Mouse (Mus musculus): ENCODE results near the gene Rgl1. TPM values are rescaled to one million over a fixed set of nuclear protein-coding genes. Genes with fewer than 3 reads are reported as not detected.

Rgl1 gene
- polyA plus RNA-seq, 1 experiment = 7.6 TPM

DNA sequence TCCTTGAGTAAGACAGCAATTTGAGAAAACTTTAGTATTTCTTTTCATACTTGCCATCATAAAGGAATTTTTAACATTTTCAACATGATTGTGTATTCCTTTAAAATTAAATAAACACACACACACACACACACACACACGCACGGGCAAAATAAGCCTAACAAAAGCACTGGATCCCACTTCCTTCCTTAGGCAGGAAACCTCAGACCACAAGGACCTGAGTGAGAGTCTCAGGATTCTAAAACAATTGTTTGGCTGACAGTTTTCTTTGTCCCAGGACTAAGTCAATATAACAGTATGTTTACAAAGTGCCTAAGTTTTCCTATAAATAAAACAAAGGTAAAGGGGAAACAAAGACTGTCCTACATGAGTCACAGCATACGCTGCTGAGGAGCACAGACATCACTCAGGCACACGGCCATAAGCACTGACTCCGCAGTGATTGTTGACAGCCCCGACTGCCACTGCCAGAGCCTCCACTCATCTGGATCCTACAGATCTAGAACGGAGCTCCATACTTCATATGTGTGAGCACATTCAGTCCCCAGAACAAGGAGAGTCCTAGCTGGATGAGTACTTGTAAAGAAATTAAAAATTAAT lies 180.7 kb downstream of the Rgl1 start:
- H3K36me3 ChIP-seq (ENCODE audit: control insufficient read depth, insufficient read depth) = no peaks in the 10 kb centered on the region
- no peaks in the 10 kb centered on the region for H3K79me3 ChIP-seq (ENCODE audit: low read depth)
- no peaks in the 10 kb centered on the region for H3K27me3 ChIP-seq (ENCODE audit: control insufficient read depth, insufficient read depth, insufficient read length)
- no peak overlapping the region for H3ac ChIP-seq (ENCODE audit: control insufficient read depth, insufficient read length, low read depth)
- no peak overlapping the region for H3K4me3 ChIP-seq (ENCODE audit: insufficient read depth, poor library complexity, severe bottlenecking)
- TF ChIP-seq CTCF (IDR thresholded peaks at IDR 0.05; ENCODE audit: control insufficient read depth, insufficient read depth, insufficient read length) = no peak
- no peak for TF ChIP-seq MAX (IDR thresholded peaks at IDR 0.05)
- no peak for TF ChIP-seq CEBPB (IDR thresholded peaks at IDR 0.05; ENCODE audit: low read depth)
- TF ChIP-seq MYOG (IDR thresholded peaks at IDR 0.05; ENCODE audit: control insufficient read depth, extremely low read depth, insufficient read length) = no peak
- no peak for TF ChIP-seq FOSL1 (IDR thresholded peaks at IDR 0.05; ENCODE audit: insufficient read depth, low read length, poor library complexity, severe bottlenecking)
- no peak for TF ChIP-seq USF1 (IDR thresholded peaks at IDR 0.05; ENCODE audit: low read depth)
- TF ChIP-seq MYOD1 (IDR thresholded peaks at IDR 0.05; ENCODE audit: control insufficient read depth, insufficient read length, low read depth) = no peak
- no peaks in the 10 kb centered on the region for H3K79me2 ChIP-seq (ENCODE audit: control insufficient read depth, insufficient read depth)

DNA sequence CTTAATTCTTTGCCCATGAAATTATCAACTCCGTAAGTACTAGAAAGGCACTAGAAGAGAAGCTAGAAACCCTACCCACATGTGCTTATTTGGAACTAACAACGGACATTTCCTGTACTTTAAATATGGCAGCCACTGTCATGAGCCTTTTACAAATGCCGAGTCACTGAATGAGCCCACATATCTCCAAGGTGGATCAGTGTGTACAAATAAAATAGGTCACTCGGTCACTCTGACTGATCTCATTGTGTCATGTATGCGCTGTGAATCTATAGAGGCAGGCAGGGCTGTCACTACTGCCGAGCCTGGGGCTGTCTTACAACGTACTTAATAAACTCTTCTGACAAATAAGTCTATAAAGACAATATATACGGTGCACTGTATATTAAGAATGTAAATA lies 181.2 kb downstream of the Rgl1 start:
- TF ChIP-seq USF1 (IDR thresholded peaks at IDR 0.05; ENCODE audit: low read depth) = no peak
- TF ChIP-seq FOSL1 (IDR thresholded peaks at IDR 0.05; ENCODE audit: insufficient read depth, low read length, poor library complexity, severe bottlenecking) = no peak
- no peak for TF ChIP-seq CEBPB (IDR thresholded peaks at IDR 0.05; ENCODE audit: low read depth)
- no peak overlapping the region for H3ac ChIP-seq (ENCODE audit: control insufficient read depth, insufficient read length, low read depth)
- no peaks in the 10 kb centered on the region for H3K36me3 ChIP-seq (ENCODE audit: control insufficient read depth, insufficient read depth)
- no peaks in the 10 kb centered on the region for H3K79me2 ChIP-seq (ENCODE audit: control insufficient read depth, insufficient read depth)
- H3K27me3 ChIP-seq (ENCODE audit: control insufficient read depth, insufficient read depth, insufficient read length) = no peaks in the 10 kb centered on the region
- H3K79me3 ChIP-seq (ENCODE audit: low read depth) = no peaks in the 10 kb centered on the region
- H3K4me3 ChIP-seq (ENCODE audit: insufficient read depth, poor library complexity, severe bottlenecking) = no peak overlapping the region

DNA sequence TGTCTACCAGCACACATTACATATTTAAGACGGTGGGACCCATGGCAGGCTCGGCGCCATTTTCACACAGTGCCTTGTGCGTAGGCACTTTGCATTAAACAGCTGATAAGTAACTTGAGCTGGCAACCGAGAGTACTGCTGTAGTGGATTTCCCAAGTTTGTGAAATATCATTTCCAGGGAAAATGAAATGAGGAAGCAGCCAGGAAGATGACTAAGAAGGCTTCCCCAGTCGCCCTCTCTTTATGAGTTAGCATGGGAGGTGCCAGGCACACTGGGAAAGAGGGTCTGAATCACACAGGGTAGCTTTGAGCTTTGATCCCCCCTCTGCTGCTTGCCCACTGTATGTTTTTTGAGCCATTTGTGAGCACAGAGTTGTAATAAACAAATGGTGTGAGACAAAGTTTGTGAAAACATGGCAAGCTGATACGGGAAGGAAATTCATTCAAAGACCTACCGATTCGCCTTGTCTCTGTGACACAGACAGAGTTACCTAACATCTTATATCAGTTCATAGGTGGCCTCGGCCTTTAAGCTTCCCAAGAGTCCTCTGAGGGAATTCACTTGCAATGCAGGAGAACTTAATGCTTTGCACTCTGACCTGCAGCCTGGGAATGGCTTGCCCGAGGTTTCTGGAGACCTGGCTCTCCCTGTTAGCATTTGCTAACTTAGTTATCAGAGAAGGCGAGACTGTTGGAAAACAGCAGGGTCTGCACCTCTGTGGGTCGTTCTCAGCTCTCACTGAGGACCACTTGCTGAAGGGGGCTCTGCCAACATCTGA lies 184.8 kb downstream of the Rgl1 start:
- no peak overlapping the region for H3ac ChIP-seq (ENCODE audit: control insufficient read depth, insufficient read length, low read depth)
- TF ChIP-seq CEBPB (IDR thresholded peaks at IDR 0.05; ENCODE audit: low read depth) (no peak), USF1 (IDR thresholded peaks at IDR 0.05; ENCODE audit: low read depth) (no peak), MAX (IDR thresholded peaks at IDR 0.05) (no peak), FOSL1 (IDR thresholded peaks at IDR 0.05; ENCODE audit: insufficient read depth, low read length, poor library complexity, severe bottlenecking) (no peak), MYOG (IDR thresholded peaks at IDR 0.05; ENCODE audit: control insufficient read depth, extremely low read depth, insufficient read length) (no peak), MYOD1 (IDR thresholded peaks at IDR 0.05; ENCODE audit: control insufficient read depth, insufficient read length, low read depth) (no peak), CTCF (IDR thresholded peaks at IDR 0.05; ENCODE audit: control insufficient read depth, insufficient read depth, insufficient read length) (no peak)
- H3K79me3 ChIP-seq (ENCODE audit: low read depth) = no peaks in the 10 kb centered on the region

DNA sequence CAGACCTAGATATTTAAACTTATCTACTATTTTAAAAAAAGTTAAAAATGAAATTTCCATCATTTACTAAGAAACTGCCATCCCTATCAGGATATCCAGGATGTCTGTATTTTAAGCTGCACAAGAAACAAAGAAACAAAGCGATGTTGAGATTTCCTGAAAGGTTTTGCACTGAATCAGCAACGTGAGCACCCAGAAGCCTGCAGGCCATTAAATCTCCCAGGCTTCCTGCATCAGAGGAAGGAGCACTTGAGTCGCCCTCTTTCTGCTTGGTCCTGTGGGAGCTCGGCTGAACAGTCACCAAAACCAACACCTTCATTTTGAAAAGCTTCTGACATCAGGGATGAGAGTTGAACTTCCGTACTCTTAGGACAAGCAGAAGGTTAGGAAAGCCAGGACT lies 187.2 kb downstream of the Rgl1 start:
- TF ChIP-seq MYOG (IDR thresholded peaks at IDR 0.05; ENCODE audit: control insufficient read depth, extremely low read depth, insufficient read length) (no peak), USF1 (IDR thresholded peaks at IDR 0.05; ENCODE audit: low read depth) (no peak)

More for the DNA sequence above, 184.8 kb downstream of the Rgl1 start:
- Histone ChIP-seq H3K4me3 (ENCODE audit: insufficient read depth, poor library complexity, severe bottlenecking) (no peak overlapping the region), H3K36me3 (ENCODE audit: control insufficient read depth, insufficient read depth) (no peaks in the 10 kb centered on the region), H3K27me3 (ENCODE audit: control insufficient read depth, insufficient read depth, insufficient read length) (no peaks in the 10 kb centered on the region), H3K79me2 (ENCODE audit: control insufficient read depth, insufficient read depth) (no peaks in the 10 kb centered on the region)

DNA sequence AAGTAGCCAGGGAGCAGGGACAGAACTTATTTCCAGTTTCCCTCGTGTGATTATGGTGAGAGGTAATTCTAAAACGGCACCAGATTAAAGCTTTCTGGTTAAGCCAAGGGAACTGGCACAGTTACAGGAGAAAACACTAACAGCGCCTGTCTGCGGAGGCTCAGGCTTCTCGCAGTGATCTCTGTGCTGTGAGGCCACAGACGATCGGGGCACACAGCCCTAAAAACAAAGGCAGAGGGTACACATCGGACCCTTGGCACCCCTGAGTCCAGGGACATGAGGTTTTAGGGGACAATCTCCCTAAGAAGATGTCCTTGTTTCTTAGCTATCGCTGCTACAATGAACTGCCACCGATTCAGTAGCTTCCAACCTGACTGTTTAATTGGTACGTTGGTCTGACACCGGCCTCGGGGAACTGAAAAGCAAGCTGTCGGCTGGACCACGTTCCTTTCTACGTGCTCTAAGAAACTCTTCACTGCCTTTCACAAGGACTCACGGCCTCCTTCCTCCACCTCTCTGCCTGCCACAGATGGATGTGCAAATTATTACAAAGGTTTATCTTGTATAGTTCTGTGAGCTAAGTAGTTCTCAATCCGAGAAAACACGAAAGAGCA lies 187.9 kb downstream of the Rgl1 start:
- Histone ChIP-seq H3K79me2 (ENCODE audit: control insufficient read depth, insufficient read depth) (no peaks in the 10 kb centered on the region), H3K27me3 (ENCODE audit: control insufficient read depth, insufficient read depth, insufficient read length) (no peaks in the 10 kb centered on the region), H3ac (ENCODE audit: control insufficient read depth, insufficient read length, low read depth) (no peak overlapping the region), H3K79me3 (ENCODE audit: low read depth) (no peaks in the 10 kb centered on the region), H3K36me3 (ENCODE audit: control insufficient read depth, insufficient read depth) (no peaks in the 10 kb centered on the region), H3K4me3 (ENCODE audit: insufficient read depth, poor library complexity, severe bottlenecking) (no peak overlapping the region)
- TF ChIP-seq MYOG (IDR thresholded peaks at IDR 0.05; ENCODE audit: control insufficient read depth, extremely low read depth, insufficient read length) (no peak), CEBPB (IDR thresholded peaks at IDR 0.05; ENCODE audit: low read depth) (no peak), CTCF (IDR thresholded peaks at IDR 0.05; ENCODE audit: control insufficient read depth, insufficient read depth, insufficient read length) (no peak), MAX (IDR thresholded peaks at IDR 0.05) (no peak), MYOD1 (IDR thresholded peaks at IDR 0.05; ENCODE audit: control insufficient read depth, insufficient read length, low read depth) (no peak), USF1 (IDR thresholded peaks at IDR 0.05; ENCODE audit: low read depth) (no peak), FOSL1 (IDR thresholded peaks at IDR 0.05; ENCODE audit: insufficient read depth, low read length, poor library complexity, severe bottlenecking) (no peak)

More for the DNA sequence above, 187.2 kb downstream of the Rgl1 start:
- Histone ChIP-seq H3K79me3 (ENCODE audit: low read depth) (no peaks in the 10 kb centered on the region), H3K79me2 (ENCODE audit: control insufficient read depth, insufficient read depth) (no peaks in the 10 kb centered on the region), H3ac (ENCODE audit: control insufficient read depth, insufficient read length, low read depth) (no peak overlapping the region), H3K4me3 (ENCODE audit: insufficient read depth, poor library complexity, severe bottlenecking) (no peak overlapping the region), H3K27me3 (ENCODE audit: control insufficient read depth, insufficient read depth, insufficient read length) (no peaks in the 10 kb centered on the region), H3K36me3 (ENCODE audit: control insufficient read depth, insufficient read depth) (no peaks in the 10 kb centered on the region)
